Mouse (Mus musculus) retina, postnatal 1 day (tissue): ENCODE results near the gene Tmem270.
A peak's percentile ranks its signal among the peaks of the same experiment; 100 is the strongest.

Experiments
- DNase-seq: peaks from one replicate; pipeline ENCODE4 v3.0.0-alpha.2; 2012

The Tmem270 gene

DNA sequence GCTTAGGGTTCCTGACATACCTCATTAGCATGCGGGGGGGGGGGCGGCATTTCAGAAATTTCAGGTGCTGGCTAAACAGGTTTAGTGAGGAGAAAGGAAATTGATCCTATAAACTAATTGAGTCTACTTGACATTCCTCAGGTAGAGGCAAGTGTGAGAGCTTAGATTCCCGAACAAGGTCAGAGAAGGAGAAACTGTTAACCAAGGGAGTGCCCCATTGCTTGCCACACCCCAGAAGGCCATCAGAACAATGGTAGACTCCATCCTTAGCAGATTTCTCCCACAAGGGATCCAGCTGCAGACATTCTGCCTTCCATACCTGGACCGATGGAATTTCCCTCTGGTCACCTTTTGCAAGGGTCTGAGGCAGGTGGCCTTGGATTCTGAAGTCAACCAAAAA lies 20.2 kb upstream of the Tmem270 start:
- no peak for DNase-seq

DNA sequence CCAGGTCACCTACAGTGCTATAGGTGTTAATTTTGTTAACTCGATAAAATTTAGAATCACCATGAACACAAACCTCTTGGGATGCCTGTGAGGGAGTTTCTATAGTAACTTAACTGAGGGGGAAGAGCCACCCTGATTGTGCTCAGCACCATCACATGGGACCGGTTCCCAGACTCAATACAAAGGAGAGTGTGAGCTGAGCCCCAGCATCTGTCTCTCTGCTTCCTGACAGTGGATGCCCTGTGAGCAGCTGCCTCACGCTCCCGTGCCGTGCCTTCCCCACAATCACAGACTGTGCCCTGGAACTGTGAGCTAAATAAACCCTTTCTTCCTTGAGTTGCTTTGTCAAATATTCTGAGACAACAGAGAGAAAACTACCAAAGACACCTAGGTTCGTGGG lies 16.6 kb upstream of the Tmem270 start:
- DNase-seq: no peak

DNA sequence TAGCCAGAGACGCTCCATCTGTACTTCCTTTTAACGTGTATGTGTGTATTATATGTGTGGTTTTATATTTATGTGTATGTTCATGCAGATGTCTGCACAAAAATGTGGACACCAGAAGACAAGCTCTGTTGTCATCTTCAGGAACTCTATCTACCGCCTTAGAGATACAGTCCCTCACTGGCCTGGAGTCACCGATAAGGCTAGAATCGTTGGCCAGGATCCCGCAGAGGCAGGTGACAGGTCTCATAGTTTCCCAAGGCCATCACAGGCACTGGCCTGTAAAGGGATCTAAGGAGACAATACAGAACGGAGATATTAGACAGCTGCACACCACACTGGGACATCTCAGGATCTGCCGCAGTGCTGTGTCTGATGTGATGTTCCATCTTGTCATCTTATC lies 14.6 kb upstream of the Tmem270 start:
- no peak for DNase-seq

DNA sequence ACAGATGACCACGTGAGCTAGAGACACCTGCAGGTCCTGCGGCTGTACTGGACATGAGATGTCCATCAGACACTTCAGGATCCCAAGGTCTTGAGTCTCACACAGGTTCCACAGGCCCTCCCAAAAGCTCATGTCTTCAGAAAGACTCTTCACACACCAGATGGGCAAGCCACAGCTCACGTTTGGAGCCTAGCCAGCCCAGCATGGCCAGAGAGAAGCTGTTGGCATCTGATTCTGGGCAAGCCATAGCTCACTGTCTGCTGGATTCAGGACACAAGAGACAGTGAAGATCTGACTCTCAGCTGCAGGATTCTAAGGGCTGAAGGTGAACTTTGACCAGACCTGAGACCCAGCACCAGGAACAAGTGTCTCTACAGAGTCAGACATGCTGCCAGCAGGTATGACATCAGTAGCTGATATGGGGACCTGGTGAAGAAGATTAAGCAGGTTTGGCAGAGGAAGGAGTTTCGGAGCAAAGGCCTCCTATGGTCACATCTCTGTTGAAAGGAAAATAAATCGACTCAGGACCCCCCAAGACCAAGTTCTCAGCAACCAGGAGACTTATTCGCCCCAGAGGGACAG lies 13.7 kb upstream of the Tmem270 start:
- DNase-seq: no peak

DNA sequence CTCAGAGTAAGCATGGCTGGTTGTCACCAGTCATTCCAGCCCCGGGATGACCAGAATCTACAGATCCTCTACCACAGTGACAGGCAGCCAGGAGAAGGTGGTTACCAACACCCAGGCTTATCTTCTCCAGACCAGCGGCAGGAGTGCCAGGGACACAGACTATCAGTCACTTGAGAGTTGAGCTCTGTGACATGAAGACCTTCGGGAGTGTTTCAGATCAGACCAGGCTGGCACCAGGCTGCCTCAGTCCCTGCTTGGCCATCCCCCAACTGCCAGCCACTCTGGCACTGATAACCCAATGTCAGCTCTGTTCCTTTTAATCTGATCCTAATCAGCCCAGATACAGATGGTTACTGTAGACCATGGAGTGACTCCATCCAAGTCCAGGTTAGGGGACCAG lies 12.6 kb upstream of the Tmem270 start:
- DNase-seq: no peak

DNA sequence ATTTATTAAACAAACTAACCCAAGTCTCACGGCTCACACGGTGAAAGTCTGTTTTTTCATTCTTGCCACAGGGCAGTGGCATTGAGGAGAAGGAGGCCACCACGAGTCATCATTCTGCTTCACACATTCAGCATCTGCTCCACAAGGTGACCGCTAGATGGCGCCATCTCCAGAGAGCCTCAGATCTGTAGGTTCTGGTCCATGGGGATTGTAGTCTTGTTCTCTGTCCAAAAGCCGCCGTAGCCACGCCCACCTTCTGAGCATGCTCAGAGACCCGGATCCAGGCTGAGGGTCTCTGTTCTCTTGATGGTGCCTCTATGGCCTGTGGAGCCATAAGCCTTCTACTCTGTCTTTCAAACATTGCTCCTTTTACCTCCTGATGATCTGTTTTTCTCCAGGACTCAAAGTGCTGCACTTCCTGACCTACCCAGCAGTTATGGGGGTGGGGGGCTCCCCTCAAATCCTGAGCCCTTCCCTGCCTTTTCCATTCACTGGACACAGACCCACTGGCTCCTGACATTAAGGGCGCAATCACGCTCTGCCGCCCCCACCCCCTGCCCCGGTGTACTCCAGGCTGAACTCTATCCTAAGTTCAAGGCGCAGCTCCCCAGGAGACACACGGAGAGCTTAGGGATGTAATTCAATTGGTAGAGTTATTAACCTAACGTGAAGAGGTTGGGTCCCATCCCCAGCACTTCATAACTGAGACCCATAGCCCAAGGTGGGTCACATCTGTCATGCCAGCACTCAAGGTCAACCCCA lies 11.7 kb upstream of the Tmem270 start:
- peak; percentile 73 for DNase-seq

DNA sequence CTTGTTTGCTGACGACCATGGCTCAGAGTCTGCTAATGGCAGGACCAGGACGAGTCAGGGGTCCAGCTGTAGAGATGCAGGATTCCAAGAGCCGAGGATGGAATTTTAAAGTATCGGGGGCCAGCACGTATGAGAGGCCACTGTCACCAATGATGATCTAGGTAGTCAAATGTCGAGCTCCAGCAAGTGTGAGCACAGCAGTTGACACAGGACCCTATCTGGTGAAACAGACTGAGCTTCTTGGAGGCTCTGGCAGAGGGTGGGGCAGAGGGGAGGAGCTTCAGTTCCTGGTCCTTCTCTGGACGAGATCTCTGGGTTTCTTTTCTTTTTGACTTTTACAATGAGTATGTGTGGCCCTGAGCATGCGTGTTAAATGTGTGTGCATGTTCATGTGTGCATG lies 8.8 kb upstream of the Tmem270 start, which contains the start of gene Cldn13:
Gene Cldn13, minus strand, starts transcription at position 216 of the 400 bp plus-strand sequence.
- no peak for DNase-seq

DNA sequence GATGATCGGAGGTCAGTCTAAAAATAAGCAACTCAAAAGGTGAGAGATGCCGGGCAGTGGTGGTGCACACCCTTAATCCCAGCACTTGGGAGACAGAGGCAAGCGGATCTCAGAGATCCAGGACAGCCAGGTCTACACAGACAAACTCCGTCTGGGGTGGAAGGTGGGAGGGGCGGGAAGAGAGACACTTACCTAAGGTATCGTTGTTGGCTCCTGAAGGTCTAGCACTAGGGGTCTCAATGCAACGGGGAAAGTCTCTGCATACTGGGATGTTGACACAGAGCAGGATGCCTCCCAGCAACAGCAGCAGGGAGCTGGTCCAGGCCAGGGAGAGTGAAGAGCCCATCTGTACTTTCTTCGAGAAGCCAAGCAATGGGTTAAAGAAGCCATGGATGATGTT lies 8.0 kb upstream of the Tmem270 start:
- no peak for DNase-seq

DNA sequence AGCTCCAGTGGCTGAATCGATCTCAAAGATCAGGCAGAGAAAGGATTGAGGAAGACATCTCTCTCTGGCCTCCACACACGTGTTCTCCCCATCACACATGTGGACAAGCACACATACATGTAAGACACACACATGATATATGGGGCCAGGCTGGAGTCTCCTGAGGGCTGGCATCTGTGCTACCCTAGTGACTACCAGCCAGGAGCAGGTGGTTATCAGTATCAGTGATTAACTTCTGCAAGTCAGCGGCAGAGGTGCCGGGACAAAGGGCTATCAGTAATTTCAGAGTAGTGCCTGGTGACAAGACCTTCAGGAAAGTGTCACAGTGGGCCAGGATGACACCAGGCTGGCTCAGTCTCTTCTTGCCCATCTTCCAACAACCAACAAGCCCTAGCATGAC lies 7.2 kb upstream of the Tmem270 start:
- no peak for DNase-seq

DNA sequence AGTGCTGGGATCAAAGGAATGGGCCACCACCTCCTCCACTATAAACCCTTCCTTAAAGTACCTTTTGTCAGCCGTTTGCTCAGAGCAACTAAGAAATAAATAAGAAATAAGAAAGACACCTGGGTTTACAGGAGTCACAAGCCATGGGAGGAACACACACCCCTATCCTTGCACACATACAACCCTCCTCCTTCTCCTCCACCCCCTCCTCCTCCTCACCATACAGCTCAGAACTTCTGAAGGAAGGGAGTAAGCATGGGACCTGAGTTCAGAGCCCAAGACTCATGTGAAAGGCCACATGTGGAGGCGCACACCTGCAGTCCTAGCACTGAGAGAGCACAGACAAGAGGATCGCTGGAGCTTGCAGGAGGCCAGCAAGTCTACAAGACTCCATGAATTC lies 6.8 kb upstream of the Tmem270 start:
- no peak for DNase-seq

DNA sequence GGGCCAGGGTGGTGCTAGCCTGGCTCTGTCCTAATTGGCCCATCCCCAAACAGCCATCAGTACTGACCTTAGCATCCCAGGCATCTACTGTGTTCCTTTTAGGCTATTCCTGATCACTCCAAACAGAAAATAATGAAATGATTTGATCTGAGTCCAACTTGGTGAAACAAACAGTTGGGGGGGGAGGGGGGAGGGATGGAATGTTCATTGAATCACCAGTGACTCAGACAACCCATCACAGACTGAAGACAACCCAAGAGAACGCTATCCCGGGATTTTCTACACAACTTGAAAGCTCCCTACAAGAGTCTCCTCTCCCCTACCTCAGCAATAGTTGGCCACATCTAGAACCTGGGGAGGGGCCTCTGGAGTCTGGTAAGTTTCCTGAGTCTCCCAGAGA lies 5.4 kb upstream of the Tmem270 start:
- DNase-seq: no peak

DNA sequence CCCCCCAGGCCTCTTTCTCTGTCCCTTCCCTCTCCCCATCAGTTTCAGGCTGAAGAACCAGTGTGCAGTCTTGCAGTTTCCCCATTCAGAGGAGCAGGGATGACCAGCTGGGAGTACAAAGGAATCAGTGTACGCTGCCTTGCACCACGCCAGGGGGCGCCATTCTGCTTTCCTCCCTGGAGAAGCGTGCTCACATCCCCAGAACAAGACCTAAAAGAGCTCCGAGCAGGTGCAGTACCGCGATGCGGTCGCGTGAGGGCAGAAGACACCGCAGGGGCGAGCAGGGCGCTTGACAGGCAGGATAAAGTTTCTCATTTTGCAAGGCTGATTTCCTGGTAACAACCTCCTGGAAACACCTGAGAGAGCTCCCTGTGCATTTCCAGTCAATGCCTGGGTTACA lies 602 bp upstream of the Tmem270 start:
- DNase-seq: peak; percentile 93

DNA sequence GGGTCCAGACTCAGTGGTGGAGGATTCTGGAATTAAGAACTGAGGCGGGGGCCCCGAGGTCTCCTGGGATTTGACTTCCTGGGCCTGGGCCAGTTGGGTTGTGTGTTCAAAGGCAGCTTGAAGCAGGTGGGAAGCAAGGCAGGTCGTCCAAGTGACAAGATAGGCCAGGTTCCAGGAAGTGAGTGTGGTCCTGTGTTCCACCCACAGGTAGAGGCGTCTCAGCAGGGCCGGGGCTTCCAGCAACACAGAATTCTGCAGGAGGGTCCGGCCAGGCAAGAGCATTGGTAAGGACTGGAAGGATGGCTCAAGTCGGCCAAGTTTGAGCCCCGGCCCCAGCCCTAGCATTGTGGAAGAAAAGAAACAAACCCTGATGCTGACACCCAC lies 4.9 kb downstream of the Tmem270 start:
- DNase-seq: no peak

DNA sequence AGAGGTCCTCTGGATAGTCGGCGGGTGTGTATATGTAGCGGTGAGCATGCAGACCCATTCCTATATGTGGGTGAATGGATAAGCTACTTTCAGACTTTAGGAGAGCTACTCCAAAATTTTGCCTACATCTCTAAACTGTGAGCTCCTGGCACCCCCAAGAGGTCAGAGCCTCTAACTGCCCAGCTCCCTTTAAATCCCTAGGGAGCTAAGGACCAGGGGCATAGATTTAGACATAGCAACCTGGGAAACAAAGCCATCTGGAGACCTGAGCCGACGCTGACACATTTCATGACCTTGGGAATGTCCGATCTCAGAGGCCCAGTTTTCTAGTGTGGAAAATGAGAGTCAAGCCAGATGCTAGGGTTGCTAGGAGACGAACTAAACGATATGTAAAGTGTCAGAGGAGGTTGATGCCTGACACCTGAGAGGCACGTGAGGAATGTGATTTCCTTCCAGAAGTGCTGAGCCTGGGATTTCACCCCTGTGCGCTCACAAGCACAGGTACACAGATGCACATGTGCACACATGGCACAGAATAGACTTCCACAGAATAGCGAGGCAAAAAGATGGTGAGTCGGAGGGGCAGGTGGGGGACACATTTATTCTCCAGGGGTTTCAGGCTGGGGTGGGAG lies 5.4 kb downstream of the Tmem270 start:
- DNase-seq: peak; percentile 45

DNA sequence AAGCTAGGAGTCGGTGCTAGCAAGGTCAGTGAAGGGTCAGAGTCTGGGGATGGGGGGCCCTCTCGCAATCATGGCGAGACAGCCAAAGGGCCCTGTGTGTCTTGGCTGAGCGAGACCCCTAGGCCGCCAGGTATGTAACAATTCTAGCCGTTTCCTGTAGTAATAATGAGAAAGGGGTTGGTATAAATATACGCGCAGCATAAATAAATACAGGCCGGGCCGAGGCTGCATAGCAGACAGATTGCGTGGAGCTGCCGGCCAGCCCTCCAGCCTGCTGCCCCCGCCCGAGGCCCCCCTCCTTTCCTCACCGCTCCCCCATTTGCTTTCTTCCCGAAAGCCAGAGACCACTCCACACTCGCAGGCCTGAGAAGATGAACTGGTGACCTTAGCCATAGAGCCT lies 8.9 kb downstream of the Tmem270 start:
- DNase-seq: no peak

DNA sequence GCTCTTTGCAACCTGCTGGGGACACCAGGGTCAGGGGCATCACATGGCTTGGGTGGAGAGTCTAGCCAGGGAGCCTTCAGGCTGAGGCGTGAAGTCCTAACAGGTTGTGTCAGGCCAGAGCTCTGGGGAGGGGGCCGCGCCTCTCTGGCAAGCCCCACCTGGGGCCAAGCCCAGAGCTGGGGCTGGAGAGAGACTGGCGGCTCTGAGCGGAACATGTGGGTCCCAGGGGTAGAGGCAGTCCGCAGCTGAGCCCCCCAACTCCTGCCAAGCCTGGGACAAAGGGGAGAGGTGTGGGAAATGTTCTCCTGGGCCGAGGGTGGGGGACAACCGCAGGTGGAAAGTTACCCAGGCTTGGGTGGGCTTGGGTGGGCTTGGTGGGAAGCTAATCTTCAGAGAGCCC lies 9.6 kb downstream of the Tmem270 start:
- no peak for DNase-seq

DNA sequence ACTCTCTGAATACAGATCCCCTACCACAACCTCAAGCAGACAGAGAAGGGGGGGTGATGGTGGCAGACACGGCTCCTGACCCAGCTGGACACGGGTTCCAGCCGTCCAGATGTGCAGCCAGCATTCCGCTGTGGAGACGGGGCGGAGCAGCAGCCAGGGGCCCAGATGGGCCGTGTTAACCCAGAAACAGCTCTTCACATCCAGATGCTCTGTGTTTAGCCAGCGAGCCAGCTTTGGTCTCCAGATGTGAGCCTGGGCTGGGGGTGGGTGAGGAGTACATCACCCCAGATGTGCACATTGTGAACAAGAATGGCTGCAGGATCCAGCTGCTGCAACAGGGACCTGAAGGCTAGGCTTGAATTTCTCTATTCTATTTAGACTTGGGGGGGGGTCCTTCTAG lies 11.2 kb downstream of the Tmem270 start:
- DNase-seq: no peak

DNA sequence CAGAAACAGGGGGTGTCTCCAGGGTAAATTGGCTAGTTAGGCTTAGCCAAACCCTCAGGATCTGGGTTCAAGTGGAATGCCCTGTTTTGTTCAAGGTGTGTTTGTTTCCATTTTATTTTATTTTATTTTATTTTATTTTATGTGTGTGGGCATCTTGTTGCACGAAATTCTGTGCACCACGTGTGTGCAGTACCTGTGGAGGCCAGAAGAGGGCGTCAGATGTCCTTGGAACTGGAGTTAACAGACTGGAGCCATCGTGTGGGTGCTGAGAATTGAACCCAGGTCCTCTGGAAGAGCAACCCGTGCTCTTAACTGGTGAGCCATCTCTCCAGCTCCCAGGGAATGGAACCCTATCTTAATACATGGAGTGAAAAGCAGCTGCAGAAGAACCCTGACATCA lies 13.8 kb downstream of the Tmem270 start:
- no peak for DNase-seq

DNA sequence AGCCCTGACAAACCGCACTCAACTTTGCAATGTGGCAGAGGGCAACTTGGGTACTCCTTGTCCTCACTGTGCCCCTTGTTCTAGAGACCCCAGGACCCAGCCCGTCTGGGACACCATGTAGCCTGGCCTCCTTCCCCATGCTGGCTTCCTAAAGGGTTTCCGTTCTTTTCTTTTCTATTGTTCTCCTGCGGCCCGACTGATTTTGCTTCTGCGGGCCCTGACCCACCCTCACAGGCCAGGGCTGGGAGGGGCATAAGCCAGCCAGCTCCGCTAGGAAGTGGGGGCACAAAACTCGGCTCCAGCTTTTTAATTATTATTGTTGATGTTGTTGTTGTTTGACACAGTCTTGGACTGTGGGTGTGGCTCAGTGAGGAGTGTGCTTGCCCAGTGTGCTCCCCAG lies 15.0 kb downstream of the Tmem270 start:
- DNase-seq: no peak

DNA sequence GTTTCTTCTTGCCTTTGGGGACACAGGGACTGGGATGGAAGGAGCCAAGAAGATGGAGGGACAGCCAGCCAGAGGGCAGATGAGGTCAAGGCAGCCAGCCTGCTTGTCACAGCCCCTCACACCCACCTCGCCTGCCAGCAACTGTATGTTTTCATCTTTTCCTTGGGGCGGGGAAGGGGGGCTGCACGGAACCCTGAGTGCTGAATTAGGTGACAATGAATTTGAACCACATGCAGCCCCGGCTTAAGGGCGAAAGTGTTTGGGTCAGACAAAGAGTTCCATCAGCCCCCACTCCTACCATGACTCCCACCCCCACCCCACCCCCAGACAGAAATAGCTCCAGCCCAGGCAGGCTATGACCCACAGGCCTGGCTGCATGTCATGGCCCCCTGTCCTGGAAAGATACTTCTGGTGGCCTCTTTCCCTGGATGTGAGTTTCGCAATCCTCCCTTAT lies 15.9 kb downstream of the Tmem270 start:
- DNase-seq: no peak

DNA sequence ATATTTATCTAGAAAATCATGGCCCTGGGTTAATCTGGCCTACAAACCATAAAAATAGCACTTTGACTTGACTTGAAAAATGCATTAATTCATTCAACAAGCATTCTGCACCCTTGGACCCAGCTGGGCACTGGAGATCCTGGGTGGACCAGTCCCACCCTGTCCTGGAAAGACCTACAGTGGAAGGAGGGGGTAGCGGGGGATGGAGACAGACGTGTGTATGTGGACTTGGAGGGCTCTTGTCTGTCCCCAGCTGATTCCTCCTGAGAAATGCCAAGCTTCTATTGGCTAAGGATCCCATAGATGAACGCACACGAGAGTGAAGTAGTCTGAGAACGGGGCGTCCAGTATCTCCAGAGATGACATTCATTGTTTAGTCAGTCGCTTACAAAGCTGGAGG lies 18.0 kb downstream of the Tmem270 start:
- no peak for DNase-seq

DNA sequence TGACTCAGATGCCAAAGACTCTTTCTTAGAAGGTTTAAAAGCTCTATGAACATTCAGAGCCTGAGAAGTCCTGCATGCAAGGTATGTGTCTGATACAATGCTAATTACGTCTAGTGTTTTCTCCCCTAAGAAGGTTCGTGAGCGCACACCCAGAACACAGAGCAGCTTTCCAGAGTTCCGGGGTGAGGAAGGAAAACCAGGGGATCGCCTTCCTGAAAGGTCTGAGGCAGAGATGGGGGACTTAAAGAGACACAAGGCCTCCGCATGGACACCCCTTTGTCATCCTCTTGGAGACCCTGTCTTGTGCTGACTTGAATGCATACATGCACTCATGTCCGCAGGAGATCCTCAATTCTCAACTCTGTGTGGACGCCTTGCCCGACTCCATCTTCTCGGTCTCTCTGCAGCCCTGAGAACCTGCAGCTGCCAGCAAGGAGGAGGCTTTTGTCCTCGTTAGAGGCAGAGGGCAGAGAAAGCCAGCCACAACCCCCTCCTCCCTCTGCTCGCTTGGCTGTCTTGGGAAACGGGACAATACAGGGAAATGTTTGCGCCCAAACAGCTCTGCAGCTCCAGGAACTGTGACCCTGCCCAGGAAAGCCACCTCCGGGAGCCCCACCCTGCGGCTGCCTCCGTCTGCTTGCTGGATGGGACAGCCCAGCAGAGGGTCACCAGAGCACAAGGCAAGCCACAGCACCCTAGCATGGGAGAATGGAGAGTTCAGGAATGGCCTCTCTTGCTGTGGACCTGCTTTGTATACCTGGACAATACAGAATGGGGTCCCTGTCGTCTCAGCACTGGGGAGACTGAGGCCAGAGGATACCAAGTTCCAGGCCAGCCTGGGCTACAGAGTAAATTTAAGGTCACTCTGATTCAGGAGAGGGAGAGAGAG lies 18.8 kb downstream of the Tmem270 start:
- peak; percentile 39 for DNase-seq

DNA sequence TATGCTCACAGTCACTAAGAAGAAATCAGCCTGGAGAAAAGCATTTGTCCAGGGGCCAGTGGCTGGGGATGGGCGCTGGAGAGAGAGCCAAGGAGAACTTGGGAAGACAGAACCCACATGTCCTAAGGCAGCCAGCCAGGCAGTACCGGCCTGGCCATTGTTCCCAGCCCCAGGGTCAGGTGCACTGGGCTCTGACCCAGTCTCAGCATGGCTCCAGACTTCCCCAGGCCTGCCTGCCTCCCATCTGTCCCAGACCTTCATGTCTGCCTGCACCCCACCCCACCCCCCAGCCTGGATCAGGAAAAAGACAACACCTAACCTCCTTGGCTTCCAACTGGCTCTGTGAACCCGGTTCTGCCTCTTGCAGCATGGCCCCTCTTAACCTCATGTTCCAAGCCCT lies 23.5 kb downstream of the Tmem270 start:
- DNase-seq: no peak
